Mouse (Mus musculus) liver, embryonic 13.5 days (tissue): Measurements from ENCODE around the gene Dot1l. TPM values are rescaled to one million over a fixed set of nuclear protein-coding genes. Genes with fewer than 3 reads are reported as not detected.

Experiments used
- ATAC-seq: fragments of 200-750 bp; cut with Nextera tagmentation; 2 replicates; pipeline ENCODE4 v1.8.0; 2017; ENCODE audit warnings: low read depth, mild to moderate bottlenecking, moderate number of reproducible peaks, moderate library complexity
- DNase-seq: peaks from one replicate; pipeline ENCODE4 v3.0.0; 2022
- H3K27ac ChIP-seq: fragments of 300-500 bp; sonication (generic); 2 replicates; pipeline ENCODE4 v1.5.1; 2015; ENCODE audit warnings: moderate library complexity, mild to moderate bottlenecking, inconsistent platforms
- H3K27me3 ChIP-seq: fragments of 300-500 bp; sonication (generic); 2 replicates; pipeline ENCODE4 v1.6.1; 2015; ENCODE audit warnings: mild to moderate bottlenecking, inconsistent platforms
- H3K36me3 ChIP-seq: fragments of 300-500 bp; sonication (generic); 2 replicates; pipeline ENCODE4 v1.6.1; 2015; ENCODE audit warnings: mild to moderate bottlenecking, inconsistent platforms
- H3K4me1 ChIP-seq: fragments of 300-500 bp; sonication (generic); replicated peaks from 2 replicates; pipeline ENCODE4 v1.6.1; 2015; ENCODE audit warnings: inconsistent platforms
- H3K4me2 ChIP-seq: fragments of 300-500 bp; sonication (generic); 2 replicates; pipeline ENCODE4 v1.6.1; 2015; ENCODE audit warnings: inconsistent platforms, mild to moderate bottlenecking, moderate library complexity
- H3K4me3 ChIP-seq: fragments of 300-500 bp; sonication (generic); replicated peaks from 2 replicates; pipeline ENCODE4 v1.5.1; 2015; ENCODE audit warnings: mild to moderate bottlenecking, inconsistent platforms
- H3K9ac ChIP-seq: fragments of 300-500 bp; sonication (generic); 2 replicates; pipeline ENCODE4 v1.6.1; 2015; ENCODE audit warnings: mild to moderate bottlenecking, inconsistent platforms
- H3K9me3 ChIP-seq: fragments of 300-500 bp; sonication (generic); replicated peaks from 2 replicates; pipeline ENCODE4 v1.6.1; 2016; ENCODE audit warnings: inconsistent platforms
- WGBS: fragments of 180-500 bp; shearing (Covaris S2); methylation state at CpG from one replicate; pipeline ENCODE4 v1.1.7; 2015; ENCODE audit not compliant: insufficient replicate concordance; 5-methylcytosine and 5-hydroxymethylcytosine counted together
- polyA plus RNA-seq: library from polyadenylated mRNA; unstranded; fragments of >200 nt; fragmentation: Nextera tagmentation; extraction: Ambion mirVana; gene quantifications from 2 replicates; pipeline ENCODE4 v1.2.1, GENCODE M21; 2015

The Dot1l gene
- polyA plus RNA-seq, 1 experiment from 2014 or later = 7.4 TPM

GRCm38 (mm10) chr10:80742180-80742978 lies 12.6 kb upstream of the Dot1l start, which contains the start of gene Ap3d1:
Ap3d1 (minus strand) TSS chr10:80742264.
- Histone ChIP-seq H3K4me2 (peak within 1 kb of the TSS; percentile 95), H3K4me3 (peak within 1 kb of the TSS; percentile 80), H3K36me3 (peaks cover 9% of the 10 kb centered on the region), H3K9me3 (no peaks in the 10 kb centered on the region), H3K9ac (peak within 1 kb of the TSS; percentile 96), H3K27ac (peak within 1 kb of the TSS; percentile 87), H3K27me3 (no peaks in the 10 kb centered on the region), H3K4me1 (peaks cover 63% of the 10 kb centered on the region)
- DNase-seq = peak; percentile 99
- 2% methylated on average over 25 of the region's 25 CpGs for WGBS
- ATAC-seq = peak; percentile 96

GRCm38 (mm10) chr10:80744262-80744661 lies 10.7 kb upstream of the Dot1l start:
- peak overlapping the region; percentile 62 for H3K27ac ChIP-seq
- no peaks in the 10 kb centered on the region for H3K27me3 ChIP-seq
- H3K4me2 ChIP-seq = no peak overlapping the region
- peak; percentile 63 for ATAC-seq
- 30% methylated on average over 5 of the region's 5 CpGs for WGBS
- peaks cover 50% of the 10 kb centered on the region for H3K4me1 ChIP-seq
- H3K36me3 ChIP-seq = peaks cover 4% of the 10 kb centered on the region; the same call in 1 of the 2 replicates
- H3K4me3 ChIP-seq = no peak overlapping the region
- no peak overlapping the region; the same call in 1 of the 2 replicates for H3K9ac ChIP-seq
- peak; percentile 80 for DNase-seq
- no peaks in the 10 kb centered on the region for H3K9me3 ChIP-seq

DNA sequence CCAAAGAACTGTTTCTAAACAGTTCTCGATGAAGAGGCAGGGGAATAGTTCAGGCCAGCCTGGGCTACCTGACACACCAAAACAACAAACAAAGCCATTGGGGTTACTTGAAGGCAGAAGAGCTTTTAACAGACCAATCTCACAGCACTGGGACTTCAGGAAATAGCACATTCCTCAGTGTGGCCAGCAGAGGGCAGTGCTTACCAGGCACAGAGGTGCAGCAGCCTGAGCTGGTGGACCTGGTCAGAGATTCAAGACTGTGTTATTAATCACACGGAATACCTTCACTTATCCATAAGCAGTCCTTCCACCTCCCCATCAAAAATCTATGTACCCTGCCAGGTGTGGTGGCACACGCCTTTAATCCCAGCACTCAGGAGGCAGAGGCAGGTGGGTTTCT lies 7.6 kb upstream of the Dot1l start:
- peak; percentile 67 for DNase-seq
- no peak overlapping the region for H3K4me3 ChIP-seq
- H3K27me3 ChIP-seq = no peaks in the 10 kb centered on the region
- H3K4me1 ChIP-seq = peaks cover 43% of the 10 kb centered on the region
- H3K9ac ChIP-seq = no peak overlapping the region
- no peak overlapping the region for H3K27ac ChIP-seq
- no peaks in the 10 kb centered on the region for H3K9me3 ChIP-seq
- WGBS = 7% methylated on average over 3 of the region's 3 CpGs
- no peak for ATAC-seq
- H3K4me2 ChIP-seq = no peak overlapping the region
- H3K36me3 ChIP-seq = no peaks in the 10 kb centered on the region

GRCm38 (mm10) chr10:80748609-80749008 lies 6.4 kb upstream of the Dot1l start:
- no peak overlapping the region for H3K27ac ChIP-seq
- 6% methylated on average over 6 of the region's 6 CpGs for WGBS
- H3K9ac ChIP-seq = no peak overlapping the region
- ATAC-seq (no peak), DNase-seq (peak; percentile 38)
- no peaks in the 10 kb centered on the region for H3K27me3 ChIP-seq
- H3K4me2 ChIP-seq = no peak overlapping the region
- H3K9me3 ChIP-seq = no peaks in the 10 kb centered on the region
- H3K4me3 ChIP-seq = no peak overlapping the region
- H3K4me1 ChIP-seq = peaks cover 42% of the 10 kb centered on the region
- H3K36me3 ChIP-seq = no peaks in the 10 kb centered on the region

- ATAC-seq (no peak), DNase-seq (peak; percentile 38)
- Histone ChIP-seq H3K4me1 (peaks cover 45% of the 10 kb centered on the region), H3K27ac (peak overlapping the region; percentile 68), H3K4me3 (peak overlapping the region; percentile 48), H3K9me3 (no peaks in the 10 kb centered on the region), H3K27me3 (no peaks in the 10 kb centered on the region), H3K4me2 (peak overlapping the region; percentile 80), H3K9ac (peak overlapping the region; percentile 60), H3K36me3 (no peaks in the 10 kb centered on the region)
- WGBS = 3% methylated on average over 16 of the region's 16 CpGs
Measured at GRCm38 (mm10) chr10:80751188-80751832, 3.7 kb upstream of the Dot1l start.

DNA sequence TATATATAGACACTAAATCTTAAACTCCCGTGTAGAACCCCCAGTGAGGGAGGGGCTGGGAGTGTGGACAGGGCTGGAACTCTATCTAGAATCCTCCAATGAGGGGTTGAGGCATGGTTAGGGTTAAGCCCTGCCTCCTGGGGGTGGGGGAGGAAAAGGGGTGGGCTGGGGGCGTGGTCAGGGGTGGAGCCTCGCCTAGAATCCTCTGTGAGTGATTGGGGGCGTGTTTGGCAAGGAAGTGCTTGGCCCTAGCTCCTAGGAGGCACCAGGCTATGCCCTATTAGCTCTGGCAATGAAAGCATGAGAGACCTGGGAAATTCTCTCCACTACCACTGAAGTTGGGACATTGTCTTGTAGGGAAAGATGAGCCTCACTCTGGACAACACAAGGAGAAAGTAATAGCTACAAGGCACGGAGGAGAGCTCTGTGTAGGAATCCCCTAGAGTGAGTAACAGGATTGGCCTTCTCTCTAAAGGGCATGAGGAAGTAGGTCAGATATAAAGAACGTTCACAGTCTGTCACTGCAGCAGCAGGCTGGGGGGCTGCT lies 2.9 kb upstream of the Dot1l start:
- ATAC-seq (peak; percentile 71), DNase-seq (peak; percentile 70)
- no peaks in the 10 kb centered on the region for H3K9me3 ChIP-seq
- peaks cover 53% of the 10 kb centered on the region for H3K4me1 ChIP-seq
- peak overlapping the region; percentile 68 for H3K27ac ChIP-seq
- H3K4me3 ChIP-seq = peak overlapping the region; percentile 48
- H3K36me3 ChIP-seq = no peaks in the 10 kb centered on the region
- no peaks in the 10 kb centered on the region for H3K27me3 ChIP-seq
- peak overlapping the region; percentile 80 for H3K4me2 ChIP-seq
- WGBS = 3% methylated on average over 6 of the region's 6 CpGs
- H3K9ac ChIP-seq = peak overlapping the region; percentile 60

DNA sequence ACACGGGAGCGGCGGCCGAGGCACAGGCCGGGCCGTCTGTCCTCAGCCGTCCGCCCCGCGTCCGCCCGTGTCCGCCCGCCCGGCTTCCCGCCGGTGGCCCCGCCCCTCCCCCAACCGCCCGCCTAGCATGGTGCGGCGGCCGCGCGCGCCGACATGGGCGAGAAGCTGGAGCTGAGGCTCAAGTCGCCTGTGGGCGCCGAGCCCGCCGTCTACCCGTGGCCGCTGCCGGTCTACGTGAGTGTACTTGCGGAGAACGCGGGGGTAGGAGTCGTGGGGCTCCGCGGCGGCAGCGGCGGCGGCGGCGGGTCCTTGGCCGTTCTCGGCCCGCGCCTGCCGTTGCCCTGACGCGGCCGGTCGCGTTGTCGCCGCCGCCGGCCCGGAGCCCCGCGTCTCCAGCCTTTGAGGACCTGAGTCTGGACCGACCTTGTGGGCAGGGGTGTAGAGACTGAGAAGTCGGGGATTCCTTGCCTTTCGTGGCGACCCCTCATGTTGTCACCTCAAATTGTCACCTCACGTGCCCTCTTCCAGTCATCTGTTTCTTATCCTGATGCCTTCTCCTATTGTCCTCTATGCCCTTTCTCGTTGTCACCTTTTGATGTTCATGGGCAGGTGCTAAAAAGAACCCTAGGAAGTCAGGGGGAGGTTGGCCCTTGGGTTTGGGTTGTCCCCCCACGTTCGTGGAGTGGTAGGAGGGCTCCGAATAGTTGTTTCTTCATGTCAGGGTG lies 447 bp downstream of the Dot1l start:
- Histone ChIP-seq H3K9ac (peak overlapping the region; percentile 95), H3K4me2 (peak overlapping the region; percentile 96), H3K36me3 (peaks cover 3% of the 10 kb centered on the region; the same call in 1 of the 2 replicates), H3K4me3 (peak overlapping the region; percentile 95), H3K27me3 (no peaks in the 10 kb centered on the region), H3K27ac (peak overlapping the region; percentile 84), H3K9me3 (no peaks in the 10 kb centered on the region), H3K4me1 (peaks cover 83% of the 10 kb centered on the region)
- under 1% methylated on average over 75 of the region's 75 CpGs for WGBS
- DNase-seq (no peak), ATAC-seq (peak; percentile 62; the same call in 1 of the 2 replicates)

GRCm38 (mm10) chr10:80756099-80756498 lies 1.1 kb downstream of the Dot1l start:
- WGBS = 24% methylated on average over 3 of the region's 3 CpGs

DNA sequence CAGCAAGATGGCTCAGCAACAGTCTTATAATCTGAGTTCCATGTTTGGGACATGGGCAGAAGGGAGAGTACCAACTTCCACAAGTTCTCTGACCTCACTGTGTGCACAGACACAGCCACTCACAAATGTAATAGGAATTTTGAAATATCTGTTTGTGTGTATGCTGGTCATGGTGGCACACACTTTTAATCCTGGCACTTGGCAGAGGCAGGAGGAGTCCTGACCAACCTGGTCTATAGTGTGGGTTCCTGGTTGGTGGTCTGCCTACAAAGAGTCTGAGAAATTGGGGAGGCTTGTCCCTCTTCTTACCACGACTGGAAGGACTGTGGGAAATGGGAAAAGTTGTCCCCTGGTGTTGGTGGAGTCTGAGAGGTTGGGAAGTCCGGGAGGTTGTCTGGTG lies 1.5 kb downstream of the Dot1l start:
- H3K4me1 ChIP-seq = peaks cover 86% of the 10 kb centered on the region
- peak overlapping the region; percentile 95 for H3K4me3 ChIP-seq
- peak overlapping the region; percentile 96 for H3K4me2 ChIP-seq
- no peaks in the 10 kb centered on the region for H3K27me3 ChIP-seq
- ATAC-seq = no peak
- peaks cover 3% of the 10 kb centered on the region; the same call in 1 of the 2 replicates for H3K36me3 ChIP-seq
- H3K27ac ChIP-seq = peak overlapping the region; percentile 4; the same call in 1 of the 2 replicates
- WGBS = 54% methylated on average over 2 of the region's 2 CpGs
- no peaks in the 10 kb centered on the region for H3K9me3 ChIP-seq
- no peak for DNase-seq
- peak overlapping the region; percentile 95 for H3K9ac ChIP-seq

More at GRCm38 (mm10) chr10:80756099-80756498, 1.1 kb downstream of the Dot1l start:
- Histone ChIP-seq H3K27me3 (no peaks in the 10 kb centered on the region), H3K27ac (peak overlapping the region; percentile 84), H3K4me3 (peak overlapping the region; percentile 95), H3K9ac (peak overlapping the region; percentile 95), H3K9me3 (no peaks in the 10 kb centered on the region), H3K4me2 (peak overlapping the region; percentile 96), H3K36me3 (peaks cover 3% of the 10 kb centered on the region; the same call in 1 of the 2 replicates), H3K4me1 (peaks cover 86% of the 10 kb centered on the region)
- DNase-seq (no peak), ATAC-seq (no peak)

GRCm38 (mm10) chr10:80756967-80757366 lies 2.0 kb downstream of the Dot1l start:
- peaks cover 3% of the 10 kb centered on the region; the same call in 1 of the 2 replicates for H3K36me3 ChIP-seq
- no peaks in the 10 kb centered on the region for H3K9me3 ChIP-seq
- H3K27ac ChIP-seq = peak overlapping the region; percentile 4; the same call in 1 of the 2 replicates
- no peaks in the 10 kb centered on the region for H3K27me3 ChIP-seq
- 60% methylated on average over 4 of the region's 4 CpGs for WGBS
- ATAC-seq (no peak), DNase-seq (no peak)
- peaks cover 86% of the 10 kb centered on the region for H3K4me1 ChIP-seq
- H3K4me3 ChIP-seq = peak overlapping the region; percentile 95
- peak overlapping the region; percentile 96 for H3K4me2 ChIP-seq
- H3K9ac ChIP-seq = peak overlapping the region; percentile 95
